Mouse (Mus musculus) embryo, embryonic 9.5 days (tissue): ENCODE data around the gene Irak2.
"Not testable (repeated sequence)": the region's sequence is repeated elsewhere in the genome, so short reads cannot be mapped to it uniquely, and the experiment has no call there.

ENCODE experiments used
- DNase-seq: peaks from one replicate; pipeline ENCODE4 v3.0.0-alpha.2; 2017; ENCODE audit errors: extremely low spot score

Gene Irak2

DNA sequence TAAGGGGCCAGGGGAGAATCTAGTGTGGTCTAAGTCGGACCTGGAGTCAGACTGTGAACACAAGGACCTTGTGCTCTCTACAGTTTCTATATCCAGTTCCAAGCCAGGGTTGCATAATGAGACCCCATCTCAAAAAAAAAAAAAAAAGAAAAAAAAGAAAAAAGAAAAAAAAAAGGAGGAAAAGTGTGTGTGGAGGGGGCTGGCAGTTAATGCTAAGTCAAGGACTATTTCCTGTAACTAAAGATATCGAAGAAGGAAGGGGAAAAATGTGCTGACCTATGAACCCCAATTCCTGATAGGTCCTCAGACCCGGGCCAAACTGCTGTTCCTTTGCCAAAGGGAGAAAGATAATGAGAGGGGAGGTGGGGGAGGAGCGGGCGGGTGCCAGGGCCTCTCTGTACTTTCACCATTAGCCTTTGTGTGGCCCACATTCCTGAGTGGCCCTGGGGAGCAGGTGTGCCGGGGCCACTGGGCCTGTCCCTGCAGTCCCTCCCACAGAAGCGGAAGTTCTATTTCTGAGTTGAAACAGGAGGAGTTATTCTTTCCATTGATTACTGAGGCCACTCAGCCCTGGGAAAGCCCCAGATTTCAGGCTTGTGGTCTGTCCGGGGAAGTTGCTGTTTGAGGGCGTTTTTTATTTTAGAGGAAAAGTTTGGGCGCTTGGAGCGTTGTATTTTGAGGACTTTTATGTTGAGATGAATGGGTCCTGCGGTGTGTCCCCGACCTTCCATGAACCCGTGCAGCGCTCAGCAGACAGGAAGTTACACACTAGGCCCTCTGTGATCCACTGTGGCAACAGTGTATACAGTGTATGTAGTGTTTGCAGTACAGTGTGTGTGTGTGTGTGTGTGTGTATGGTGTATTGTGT lies 30.3 kb downstream of the Irak2 start:
- DNase-seq, result peak; percentile 46

DNA sequence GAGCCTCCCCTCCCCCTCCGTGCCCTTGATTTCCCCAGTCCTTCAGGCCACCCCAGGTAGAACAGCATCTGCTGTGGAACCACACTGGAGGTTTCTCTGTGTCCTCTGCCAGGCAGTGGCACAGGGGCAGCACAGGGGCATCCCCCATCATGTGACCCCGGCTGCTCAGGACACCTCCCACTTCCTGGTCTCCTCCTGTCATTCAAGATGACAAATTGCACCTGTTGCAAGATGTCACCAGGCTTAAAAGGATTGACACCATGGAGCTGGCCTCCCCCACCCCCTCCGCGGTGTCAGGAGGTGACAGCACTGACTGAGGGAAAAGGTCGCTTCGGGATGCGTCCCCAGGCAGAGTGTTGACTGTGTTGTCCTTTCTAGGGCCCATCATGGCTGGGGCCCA lies 31.6 kb downstream of the Irak2 start:
- DNase-seq, result no peak

GRCm38 (mm10) chr6:113672029-113672428 lies 33.8 kb downstream of the Irak2 start:
- not testable (repeated sequence) for DNase-seq

DNA sequence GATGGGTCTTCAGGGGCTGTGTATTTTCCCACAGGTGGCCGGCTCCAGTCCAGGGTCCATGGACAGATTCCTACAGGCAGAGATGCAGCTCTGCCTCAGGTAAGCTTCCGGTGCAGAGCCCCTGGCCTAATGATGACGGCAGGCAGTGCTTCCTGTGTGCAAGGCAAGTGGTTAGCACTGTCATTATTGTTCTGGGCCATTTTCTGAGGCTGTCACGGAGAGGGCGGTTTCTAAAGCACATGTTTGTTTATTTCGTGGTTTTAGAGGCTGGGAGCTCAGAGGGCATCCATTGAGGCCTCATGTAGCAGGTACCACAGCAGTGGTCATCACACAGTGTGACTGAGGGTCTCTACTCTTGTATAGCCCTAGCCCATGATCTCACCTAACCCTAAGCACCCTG lies 34.7 kb downstream of the Irak2 start:
- no peak for DNase-seq

DNA sequence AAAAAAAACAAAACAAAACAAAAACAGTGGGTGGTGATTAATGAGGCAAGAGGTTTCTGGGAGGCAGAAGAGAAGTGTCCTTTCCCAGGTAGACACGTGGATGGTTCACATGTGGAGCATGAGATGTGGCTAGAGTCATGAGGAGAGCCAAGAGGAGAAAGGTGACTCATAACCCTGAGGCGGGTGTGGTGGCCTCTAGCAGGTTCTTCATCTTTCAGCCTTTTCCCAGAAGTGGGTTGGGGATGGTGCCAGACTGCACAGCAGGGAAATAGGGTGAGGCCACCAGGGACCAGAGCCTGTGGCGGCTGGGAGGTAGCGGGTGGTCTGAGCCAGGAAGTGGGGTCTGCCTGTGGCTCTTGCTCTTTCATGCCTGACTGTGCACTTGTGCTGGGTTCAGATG lies 37.0 kb downstream of the Irak2 start:
- no peak for DNase-seq

GRCm38 (mm10) chr6:113675991-113676390 lies 37.7 kb downstream of the Irak2 start:
- no peak for DNase-seq

GRCm38 (mm10) chr6:113677070-113677734 lies 38.9 kb downstream of the Irak2 start:
- no peak for DNase-seq

DNA sequence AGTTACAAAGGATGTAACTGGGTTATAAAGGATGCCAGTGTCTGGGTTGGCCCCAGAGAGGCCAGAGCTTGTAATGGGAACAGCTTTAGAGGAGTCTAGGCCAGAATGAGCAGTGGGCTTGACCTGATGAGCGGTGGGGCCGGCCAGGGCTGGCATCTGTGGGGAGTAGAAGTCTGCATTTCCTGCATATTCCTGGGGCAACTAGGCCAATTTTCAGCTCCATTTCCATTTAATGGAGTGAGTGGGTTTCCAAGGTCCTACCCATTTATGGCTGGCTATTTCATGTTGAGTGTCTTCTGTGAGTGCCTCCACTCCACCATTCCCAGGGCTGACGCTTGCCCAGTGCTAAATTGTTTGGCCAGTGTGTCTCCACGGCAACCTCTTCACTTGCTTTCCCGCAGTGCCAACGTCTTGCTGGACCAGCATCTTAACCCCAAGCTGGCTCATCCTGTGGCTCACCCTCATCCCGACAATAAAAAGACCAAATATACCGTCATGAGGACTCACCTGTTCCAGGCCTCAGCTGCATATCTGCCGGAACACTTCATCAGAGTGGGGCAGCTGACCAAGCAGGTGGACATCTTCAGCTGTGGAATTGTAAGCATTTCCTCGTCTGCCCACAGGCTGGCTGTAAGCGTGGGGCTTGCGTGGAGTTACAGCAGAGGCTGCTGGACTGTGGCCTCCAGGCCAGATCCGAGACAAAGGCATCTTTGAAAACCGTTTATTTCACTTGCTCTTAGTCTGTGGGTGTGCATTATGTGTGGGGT lies 40.2 kb downstream of the Irak2 start:
- no peak for DNase-seq

DNA sequence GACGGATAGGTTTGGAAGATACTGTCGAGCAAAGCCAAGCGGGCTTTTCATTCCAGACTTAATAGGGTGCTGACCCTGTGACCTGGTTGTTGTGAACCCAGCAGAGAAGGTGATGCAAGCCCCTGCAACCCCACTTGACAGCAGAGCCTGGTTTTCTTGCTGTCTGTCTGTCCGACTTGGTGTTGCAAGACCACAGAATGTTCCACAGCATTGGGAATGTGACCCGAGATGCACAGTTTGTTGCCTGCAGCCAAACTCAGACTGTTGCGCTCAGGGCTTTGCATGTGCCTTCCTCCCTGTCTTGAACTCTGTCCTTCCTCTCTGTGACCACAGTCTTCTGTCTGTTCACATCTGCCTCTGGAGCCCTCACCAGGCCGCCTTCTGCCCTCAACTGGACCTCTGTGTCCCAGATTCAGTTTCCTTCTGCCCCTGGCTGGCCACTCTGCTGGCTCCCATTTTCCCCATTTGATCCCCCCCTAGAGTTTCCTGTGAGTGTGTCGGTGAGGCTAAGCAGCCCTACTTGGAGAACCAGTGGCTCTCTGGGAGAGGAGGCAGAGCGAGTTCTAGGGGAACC lies 41.8 kb downstream of the Irak2 start:
- no peak for DNase-seq

- peak; percentile 77 for DNase-seq
Measured at GRCm38 (mm10) chr6:113681271-113681670, 43.0 kb downstream of the Irak2 start.

DNA sequence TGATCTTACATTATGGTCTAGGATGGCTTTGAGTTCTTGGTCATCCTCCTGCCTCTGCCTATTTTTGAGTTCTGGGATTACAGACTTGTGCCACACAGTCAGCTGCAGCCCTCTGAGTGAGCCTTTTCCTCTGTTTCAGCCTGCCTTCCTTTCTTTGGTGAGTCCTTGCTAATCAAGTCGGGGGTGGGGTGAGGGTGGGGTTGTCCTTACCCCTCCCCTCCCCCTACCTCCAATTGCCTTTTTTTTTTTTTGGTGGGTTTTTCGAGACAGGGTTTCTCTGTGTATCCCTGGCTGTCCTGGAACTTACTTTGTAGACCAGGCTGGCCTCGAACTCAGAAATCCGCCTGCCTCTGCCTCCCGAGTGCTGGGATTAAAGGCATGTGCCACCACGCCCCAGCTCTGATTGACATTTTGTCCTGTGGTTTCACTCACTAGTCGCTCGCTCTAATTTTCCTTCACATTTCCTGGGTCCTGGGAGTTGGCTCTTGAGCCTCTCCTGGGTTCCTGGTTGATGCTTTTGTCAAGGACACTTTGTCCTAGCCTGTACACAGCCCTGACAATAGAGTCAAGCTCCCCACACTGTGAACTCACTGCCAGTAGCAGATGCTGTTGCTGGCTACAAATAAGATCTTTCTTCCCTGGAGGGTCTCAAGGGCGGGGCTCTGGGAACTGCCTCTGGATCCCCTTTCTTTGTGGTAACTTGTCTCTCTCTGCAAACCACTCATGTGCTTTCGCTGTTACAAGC lies 45.0 kb downstream of the Irak2 start:
- DNase-seq, result no peak

DNA sequence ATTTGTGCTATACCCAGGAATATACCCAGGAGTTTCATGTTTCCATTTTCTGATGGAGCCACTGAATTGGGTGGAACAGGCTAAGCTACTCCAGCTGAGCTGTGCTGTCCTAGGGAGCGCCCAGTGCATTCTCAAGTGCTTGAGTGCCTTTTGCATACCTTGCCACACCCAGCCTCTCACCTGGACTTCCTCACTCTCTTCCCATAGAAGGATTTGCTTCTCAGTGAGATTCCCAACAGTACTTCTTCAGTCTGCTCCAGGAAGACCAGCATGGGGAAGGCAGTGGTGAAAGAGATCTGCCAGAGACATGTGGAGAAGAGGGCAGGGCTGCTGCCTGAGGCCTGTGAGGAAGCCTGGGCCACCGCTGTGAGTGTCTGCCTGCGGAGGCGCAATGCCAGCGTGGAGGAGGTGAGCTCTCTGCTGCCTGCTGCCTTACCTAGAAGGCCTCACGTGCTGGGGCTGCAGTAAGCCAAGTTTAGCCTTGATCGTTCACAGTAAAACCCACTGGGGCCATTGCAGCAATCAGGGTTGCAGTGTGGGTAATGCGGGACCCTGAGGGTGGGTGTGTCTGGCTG lies 48.4 kb downstream of the Irak2 start:
- DNase-seq, result no peak

- peak; percentile 82 for DNase-seq
Measured at GRCm38 (mm10) chr6:113690008-113690399, 51.7 kb downstream of the Irak2 start.

- peak; percentile 87 for DNase-seq
Measured at GRCm38 (mm10) chr6:113690400-113691083, 52.3 kb downstream of the Irak2 start.

GRCm38 (mm10) chr6:113691084-113691462 lies 52.8 kb downstream of the Irak2 start:
- no peak for DNase-seq

DNA sequence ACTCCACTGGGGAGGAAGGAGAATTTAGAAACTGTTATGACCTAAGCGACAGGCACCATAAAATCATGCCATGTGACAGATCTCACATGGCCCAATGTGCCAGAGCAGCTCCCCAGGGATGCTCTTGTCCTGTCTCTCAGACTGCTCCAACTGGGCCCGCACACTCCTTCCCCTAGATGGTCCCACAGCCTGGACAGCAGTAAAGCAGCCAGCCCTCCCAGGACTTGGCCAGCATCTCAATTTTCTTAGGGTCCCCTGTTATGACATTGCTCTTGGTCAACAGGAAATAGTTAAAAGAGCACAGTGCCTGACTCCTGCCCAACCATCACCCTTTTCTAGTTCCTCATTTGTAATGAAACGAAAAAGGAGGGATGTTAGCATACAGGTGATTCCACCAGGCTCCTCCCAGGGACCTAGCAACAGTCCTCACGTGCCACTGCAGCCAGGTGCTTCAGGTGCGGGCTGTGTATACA lies 54.4 kb downstream of the Irak2 start:
- no peak for DNase-seq

DNA sequence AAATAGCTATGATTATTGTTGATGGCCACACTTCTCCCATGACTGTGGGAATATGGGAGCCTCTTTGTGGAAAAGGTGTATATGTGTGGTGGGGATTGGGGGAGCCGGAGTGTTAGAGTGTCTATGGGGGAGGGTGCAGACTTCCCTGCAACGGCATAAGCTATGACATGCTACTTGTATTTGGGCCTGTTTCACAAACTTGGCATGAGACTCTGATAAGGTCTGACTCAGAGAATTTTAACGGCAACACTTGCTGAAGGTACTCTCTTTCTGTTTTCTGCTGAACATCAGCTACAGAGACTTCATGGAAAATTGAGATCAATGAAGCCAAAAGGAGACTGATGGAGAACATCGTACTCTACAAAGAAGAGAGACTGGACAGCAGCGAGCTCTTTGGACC lies 55.1 kb downstream of the Irak2 start:
- no peak for DNase-seq

DNA sequence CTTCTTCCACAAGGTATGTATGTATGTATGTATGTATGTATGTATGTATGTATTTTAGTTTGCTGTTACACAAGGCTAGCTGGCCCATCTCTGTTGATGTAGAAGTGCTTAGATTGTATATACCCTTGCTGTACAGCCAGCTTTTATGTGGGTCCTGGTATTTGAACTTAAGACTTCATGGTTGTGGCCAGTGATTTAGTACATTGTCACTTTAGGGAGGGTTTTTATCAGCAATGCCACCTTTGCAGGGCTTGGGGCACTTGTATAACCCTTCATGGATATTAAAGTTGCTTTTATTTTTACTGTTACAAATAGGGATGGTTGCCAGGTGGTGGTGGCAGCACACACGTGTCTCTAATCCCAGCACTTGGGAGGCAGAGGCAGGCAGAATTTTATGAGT lies 56.9 kb downstream of the Irak2 start:
- no peak for DNase-seq

DNA sequence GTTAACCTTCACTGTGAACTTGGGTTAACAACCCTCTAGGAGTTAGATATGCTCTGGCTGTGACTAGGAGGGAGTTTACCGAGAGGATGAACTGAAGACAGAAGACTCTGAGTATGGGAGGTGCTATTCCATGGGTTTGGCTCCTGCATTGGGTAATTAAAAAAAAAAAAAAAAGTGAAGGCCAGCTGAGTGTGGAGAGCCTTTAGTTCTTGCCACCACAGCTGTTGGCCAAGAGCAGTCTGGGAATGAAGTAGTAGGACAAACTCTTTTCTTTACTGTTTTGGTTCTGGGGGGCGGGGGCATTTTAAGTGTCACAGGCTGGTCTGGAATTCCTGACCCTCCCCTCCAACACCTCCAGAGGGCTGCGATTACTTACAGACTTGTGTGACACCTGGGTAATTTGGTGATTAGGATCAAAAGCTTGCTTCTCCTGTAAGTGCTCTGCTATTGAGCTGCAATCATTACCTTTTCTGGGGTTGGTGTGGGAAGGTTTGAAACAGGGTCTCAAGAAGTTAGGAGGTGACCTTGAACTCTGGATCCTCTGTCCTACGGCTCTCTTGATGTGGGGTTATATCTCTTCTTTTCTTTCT lies 57.6 kb downstream of the Irak2 start:
- no peak for DNase-seq
